Mouse (Mus musculus) megakaryocyte progenitor cell, adult 5-6 weeks (primary cell): Measurements from ENCODE around the gene Ephb1. TPM values are rescaled to one million over a fixed set of nuclear protein-coding genes. Genes with fewer than 3 reads are reported as not detected.

Source experiments
- ATAC-seq: replicated peaks from 2 replicates; pipeline ENCODE4 v1.8.0; 2016; ENCODE audit warnings: mild to moderate bottlenecking, moderate TSS enrichment, inconsistent platforms; ENCODE audit not compliant: poor library complexity
- total RNA-seq, 2 experiments: library from RNA; stranded (forward) in 1 of 2; stranded (reverse) in 1 of 2; fragments of 157-497, 149-512 nt in 1 of 2; fragments of 200-1000 nt in 1 of 2; gene quantifications; 2 replicates each; pipeline versions ENCODE4 v1.2.3 to v1.2.4; 2015 to 2017

Gene Ephb1
- total RNA-seq, 2 experiments from 2014 or later: not detected

GRCm38 (mm10) chr9:102307656-102308055, 46.8 kb downstream of the Ephb1 start:
- ATAC-seq: no peak

- no peak for ATAC-seq
Measured at GRCm38 (mm10) chr9:102306645-102307415, 47.7 kb downstream of the Ephb1 start.

DNA sequence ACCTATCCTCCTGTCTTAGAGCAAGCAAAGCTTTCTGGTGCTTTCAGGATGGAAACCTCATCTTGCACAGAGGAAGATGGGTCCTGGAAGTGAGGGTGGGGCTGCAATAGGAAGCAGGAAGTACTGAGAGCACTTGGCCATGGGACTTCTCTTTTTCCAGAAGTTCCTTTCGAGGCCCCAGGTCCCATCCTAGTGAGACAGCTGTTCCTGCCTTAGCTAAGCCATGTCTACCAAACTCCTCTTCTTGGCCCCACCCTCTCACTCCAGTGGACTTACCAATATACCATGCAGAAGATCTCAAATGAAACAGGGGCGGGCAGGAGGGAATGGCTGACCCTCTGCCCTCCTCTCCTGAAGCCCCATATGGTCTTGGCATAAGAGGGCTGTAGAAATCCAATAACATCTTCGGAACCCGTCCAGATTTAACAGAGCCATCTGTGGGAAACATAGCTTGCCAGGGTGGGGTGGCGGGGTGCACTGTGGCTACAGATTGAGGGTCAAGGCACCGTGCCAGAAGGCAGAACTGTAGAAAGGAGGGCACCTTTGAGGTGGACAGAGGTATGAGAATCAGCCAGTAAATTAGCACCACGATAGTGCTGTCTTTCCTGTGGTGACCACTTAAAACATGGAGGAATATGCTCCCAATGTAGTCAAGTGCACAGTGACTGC, 48.9 kb downstream of the Ephb1 start:
- ATAC-seq: no peak

DNA sequence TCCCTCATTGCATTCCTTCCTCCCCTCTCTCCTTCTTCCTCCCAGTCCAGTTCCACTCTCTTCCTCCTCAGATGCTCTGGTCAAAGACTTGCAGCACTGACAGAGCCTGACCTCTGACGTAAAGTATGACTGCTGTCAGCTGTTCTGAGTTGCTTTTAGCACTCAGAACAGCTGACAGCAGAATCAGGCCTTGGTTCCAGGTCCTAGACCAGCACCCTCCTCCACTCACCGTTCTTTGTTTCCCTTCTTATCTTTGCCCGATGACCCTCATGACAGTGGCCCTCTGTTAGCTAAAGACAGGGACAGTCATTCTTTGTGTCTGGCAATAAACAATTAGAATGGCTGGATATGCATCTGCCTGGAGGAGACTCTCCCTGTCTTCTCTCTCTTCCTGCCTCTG, 49.7 kb downstream of the Ephb1 start:
- no peak for ATAC-seq

DNA sequence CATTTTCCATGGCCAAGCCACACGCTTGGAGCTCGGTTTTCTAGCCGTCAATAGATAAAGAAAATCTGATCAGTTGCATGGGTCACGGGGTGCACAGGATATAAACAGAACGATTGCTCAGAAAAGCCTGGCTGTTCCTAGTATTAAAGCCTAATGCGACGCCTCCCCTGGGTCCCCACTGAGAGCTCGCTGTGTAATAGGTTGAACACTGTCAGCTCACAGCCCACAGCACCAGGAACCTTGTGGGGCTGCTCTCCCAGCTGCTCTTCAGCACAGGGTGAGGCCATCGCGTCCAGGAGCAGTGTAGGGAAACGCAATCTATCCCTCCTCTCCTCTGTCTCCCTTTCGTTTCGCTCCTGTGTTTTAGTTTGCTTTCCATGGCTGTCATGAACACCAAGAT, 50.6 kb downstream of the Ephb1 start:
- ATAC-seq: no peak

DNA sequence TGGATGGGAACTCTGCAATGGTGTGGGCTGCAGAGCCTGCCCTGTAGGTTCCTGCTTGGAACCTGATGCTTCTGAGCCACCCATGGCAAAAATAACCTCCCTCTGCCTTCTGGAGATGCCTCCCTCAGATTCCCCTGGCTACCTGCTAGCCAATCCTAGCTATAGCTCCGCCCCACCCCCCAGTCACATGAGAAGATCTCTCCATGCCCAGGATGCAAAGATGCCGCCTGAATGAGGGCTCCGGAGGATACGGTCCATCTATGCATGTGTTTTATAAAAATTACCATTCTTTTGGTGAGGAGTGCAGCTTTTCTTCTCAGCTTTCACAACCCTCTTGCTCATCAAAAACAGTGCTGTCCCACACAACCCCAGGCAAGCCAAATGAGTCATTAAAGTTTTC, 53.5 kb downstream of the Ephb1 start:
- ATAC-seq: no peak

DNA sequence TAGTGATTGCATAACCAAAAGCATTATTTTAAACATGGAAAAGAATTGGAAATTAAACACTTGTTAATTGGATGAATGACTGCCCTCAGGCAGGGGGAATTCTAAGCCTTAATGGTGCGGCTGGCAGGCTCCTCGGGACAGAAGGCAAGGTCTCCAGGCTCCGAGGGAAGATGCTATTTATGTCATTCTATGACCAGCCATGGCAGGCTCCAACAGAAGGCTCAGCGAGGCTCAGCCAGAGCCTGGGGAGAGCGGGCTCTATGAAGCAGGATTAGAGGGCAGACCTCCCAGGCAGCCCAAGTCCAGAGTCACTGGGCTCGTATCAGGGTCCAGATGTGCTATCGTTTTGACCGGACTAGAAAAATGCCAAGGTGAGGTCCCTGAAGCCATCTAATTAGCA, 55.8 kb downstream of the Ephb1 start:
- ATAC-seq: no peak

- no peak for ATAC-seq
Measured at GRCm38 (mm10) chr9:102297986-102298385, 56.5 kb downstream of the Ephb1 start.

- ATAC-seq: no peak
Measured at GRCm38 (mm10) chr9:102297176-102297575, 57.3 kb downstream of the Ephb1 start.

- no peak for ATAC-seq
Measured at GRCm38 (mm10) chr9:102293605-102294004, 60.9 kb downstream of the Ephb1 start.

DNA sequence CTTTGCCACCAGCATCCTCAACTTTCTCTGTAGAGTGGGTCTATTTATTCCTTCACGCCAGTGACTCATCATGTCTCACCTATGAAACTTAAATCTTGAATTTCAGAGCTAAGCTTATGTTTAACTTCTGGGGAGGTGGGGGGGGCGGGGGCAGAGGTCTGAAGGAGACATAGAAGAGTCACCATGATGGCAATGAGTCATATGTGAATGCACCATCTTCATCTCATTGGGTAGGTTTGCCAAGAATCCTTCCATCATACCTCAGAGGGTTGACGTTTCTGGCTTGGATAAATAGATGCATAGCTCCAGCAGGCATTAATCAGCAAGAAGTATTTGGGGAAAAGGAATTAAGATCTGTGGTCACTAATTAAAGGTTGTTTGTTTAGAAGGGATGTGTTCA, 63.3 kb downstream of the Ephb1 start:
- ATAC-seq: no peak

DNA sequence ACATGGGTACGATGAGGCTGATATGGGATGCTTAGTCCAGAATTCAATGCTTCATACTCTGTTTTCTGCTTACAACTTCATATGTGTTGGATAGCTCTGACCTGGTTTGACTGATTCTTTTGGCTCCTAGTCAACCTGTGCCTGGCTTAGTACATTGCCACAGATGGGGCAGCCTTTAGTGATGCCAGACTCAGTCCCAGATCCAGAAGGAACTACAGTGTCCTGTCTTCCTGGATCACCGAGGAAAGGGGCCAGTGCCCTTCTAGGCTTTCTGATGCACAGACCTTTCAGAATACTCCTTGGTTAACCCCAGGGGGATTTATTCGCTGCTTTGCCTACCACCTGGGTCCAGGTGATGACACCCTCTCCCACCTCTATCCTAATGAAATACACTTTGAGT, 66.1 kb downstream of the Ephb1 start:
- no peak for ATAC-seq

DNA sequence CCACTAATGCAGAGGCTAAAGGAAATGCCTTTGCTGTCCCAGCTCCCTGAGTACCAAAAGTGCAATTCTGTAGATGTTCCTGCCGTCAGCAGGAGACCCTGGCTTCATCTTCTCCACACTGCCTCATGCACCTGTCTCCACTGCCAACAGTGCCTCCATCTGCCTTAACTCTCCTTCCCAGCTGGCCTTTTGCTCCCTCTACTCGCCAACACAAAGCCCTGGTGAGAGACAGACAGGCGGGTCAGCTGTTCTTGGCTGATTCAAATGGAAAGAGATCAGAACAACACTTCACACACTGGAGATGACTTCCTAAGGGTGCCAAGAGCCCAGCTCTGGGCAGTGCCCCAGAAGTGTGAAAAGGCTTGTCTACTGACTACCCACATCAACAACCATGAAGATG, 78.6 kb downstream of the Ephb1 start:
- no peak for ATAC-seq

DNA sequence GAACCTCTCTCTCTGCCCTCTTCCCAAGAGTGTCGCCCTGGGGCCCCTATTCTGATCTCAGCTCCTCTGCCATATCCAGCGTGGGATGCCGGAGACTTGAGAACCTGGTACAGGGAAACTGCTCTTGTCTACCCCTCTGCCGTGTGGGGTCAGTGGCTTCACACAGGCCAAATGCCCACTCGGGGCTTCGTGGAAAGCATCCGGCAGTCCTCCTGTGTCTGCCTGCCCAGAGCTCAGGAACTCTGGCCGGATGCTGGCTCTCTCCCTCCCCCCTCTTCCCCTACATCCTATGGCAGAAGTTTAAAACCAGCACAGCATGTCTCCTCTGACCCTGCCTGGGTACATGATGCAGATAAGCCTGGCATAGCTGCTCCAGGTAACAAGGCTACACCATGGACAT, 80.5 kb downstream of the Ephb1 start:
- ATAC-seq: no peak

DNA sequence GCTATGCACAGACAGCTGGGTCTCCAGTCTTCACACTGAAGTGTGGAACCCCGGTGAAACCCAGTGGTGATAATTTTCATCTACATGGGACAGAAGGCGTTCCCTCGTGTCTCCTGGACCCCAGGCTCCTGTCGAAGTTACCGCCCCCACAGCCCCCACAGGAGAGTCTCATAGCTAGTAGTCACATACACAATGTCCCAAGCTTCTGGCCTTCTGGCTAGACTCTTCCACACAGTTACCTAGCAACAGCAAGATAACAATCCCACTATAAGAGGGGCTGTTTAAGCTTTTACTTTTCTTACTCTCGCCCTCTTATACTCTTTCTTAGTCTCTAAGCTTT, 81.1 kb downstream of the Ephb1 start:
- ATAC-seq: no peak

GRCm38 (mm10) chr9:102272731-102273468, 81.6 kb downstream of the Ephb1 start:
- no peak for ATAC-seq

DNA sequence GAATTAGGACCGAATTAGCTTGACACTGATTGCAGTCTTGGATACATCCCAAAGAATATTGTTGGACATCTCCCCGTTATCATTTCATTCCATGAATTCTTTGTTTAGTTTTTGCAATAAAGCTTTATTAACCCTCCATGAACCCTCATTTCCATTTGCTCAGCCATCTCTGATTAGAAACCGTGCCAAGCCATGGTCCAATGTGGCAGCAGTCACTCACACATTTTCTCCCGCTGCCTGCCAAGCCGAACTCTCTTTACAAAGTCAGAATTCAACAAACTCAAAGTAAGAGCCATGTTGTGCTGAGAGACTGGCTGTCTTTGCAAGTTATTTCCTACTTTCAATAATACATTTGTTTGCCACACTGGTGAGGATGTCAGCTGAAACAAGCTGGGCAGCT, 84.0 kb downstream of the Ephb1 start:
- no peak for ATAC-seq

DNA sequence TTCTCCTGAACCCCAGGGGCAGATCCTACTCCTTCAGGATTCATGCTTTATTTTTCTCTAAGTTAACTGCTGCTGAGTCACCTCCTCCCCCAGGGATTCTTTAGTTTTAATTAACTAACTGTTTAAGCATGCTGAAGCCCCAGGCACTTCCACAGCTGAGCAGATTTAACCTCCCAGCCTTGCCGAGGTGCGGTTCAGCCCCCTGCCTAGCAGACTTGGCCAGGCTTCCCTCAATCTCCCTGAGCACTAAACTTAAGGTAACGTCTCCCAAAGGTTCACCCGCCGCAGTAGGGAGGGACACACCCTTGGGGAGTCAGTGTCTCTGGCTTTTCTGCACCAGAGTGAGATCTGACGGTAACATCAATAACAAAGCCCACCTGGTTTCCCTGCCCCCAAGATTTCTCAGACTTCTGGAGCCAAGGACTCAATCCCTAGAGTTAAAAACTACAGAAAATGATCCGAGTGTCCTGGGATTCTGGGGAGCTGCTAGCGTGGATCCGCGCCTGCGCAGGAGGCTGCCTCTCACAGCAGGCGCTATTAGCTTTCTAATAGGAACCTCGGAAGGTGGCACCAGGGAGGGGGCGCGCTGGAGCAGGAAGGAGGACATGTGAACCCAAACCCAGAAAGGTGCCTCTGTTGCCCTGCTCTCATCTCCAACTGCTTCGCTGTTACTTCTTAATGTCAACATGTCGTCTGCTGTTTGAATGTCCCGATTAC, 87.0 kb downstream of the Ephb1 start:
- no peak for ATAC-seq

DNA sequence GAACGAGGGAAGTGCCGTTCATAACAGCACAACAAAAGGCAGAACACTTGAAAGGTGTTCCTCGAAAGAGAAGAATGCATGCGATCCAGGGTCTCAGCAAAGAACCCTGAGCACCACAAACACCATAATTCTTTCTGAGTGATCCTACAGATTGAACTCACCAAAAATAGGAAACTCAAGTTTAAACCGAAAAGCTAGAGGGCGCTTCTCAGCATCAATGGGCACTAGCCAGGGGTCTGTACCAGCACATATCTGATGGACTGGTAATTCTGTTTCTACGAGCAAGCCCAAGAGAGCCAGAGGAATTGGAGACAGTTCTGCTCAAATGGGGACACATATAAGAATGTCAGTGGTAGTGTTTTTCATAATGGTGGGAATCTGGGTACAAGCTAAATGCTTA, 90.7 kb downstream of the Ephb1 start:
- ATAC-seq: no peak

DNA sequence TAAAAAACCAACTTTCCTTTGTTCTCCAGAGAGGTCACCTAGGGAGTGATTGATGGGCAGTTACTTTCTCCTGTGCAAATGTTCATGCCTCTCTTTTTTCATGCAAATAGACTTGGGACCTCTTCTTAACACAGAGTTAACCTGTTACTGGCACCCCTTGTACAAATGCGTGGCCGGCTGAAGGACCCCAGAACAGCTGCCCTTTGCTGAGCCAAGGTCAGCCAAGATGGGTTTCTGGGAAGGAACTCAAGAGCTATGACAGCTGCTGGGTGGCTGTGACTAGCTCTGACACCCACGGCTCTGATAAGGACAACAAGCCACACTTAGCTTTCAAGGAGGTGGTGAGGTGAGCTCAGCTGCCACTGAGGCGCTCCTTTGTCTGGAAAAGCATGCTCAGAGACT, 92.4 kb downstream of the Ephb1 start:
- no peak for ATAC-seq

- ATAC-seq: no peak
Measured at GRCm38 (mm10) chr9:102261511-102261910, 93.0 kb downstream of the Ephb1 start.

GRCm38 (mm10) chr9:102256407-102256806, 98.1 kb downstream of the Ephb1 start:
- ATAC-seq: no peak
